ENCODE assay signal across 14 mouse cellular contexts in genomic region chr10:57583927-57584326, GRCm38 (mm10). TPM values are rescaled to one million over a fixed set of nuclear protein-coding genes. Genes with fewer than 3 reads are reported as not detected.
DNase-seq lines count a peak whose midpoint lies in the region; ATAC-seq and TF ChIP-seq lines count a peak whose summit lies in the region.
"Had no signal": no experiment of that assay in that cellular context is flagged by ENCODE, and none has a peak within 500 bp of the region (broad histone marks: within the 10 kb centered on the region; RNA-seq: fewer than 3 reads in every experiment).

No protein-coding gene starts in this region.

- peak; percentile 9 for DNase-seq in adrenal gland, postnatal 14 days
- DNase-seq in adrenal gland, adult 18-20 months (ENCODE audit: low spot score in 2 of 2), result no peak
- DNase-seq in liver, postnatal 0 days, result no peak
- DNase-seq in liver, embryonic 11.5 days (ENCODE audit: low spot score), result no peak
- DNase-seq in embryo, embryonic 9.5 days (ENCODE audit: extremely low spot score), result no peak
- no peak for DNase-seq in midbrain, embryonic 14.5 days
- DNase-seq: cerebellum, adult 9-11 months; heart, adult 11 months; thymus, adult 18-20 months had no signal

- no peaks in the 10 kb centered on the region for H3K4me1 ChIP-seq in liver, postnatal 0 days (ENCODE audit: insufficient read depth)
- no peaks in the 10 kb centered on the region for H3K4me1 ChIP-seq in liver, embryonic 11.5 days (replicated peaks; ENCODE audit: control insufficient read depth, insufficient read depth, low read length)
- no peaks in the 10 kb centered on the region for H3K4me1 ChIP-seq in E14TG2a.4 (replicated peaks; ENCODE audit: low read depth, low read length)
- H3K4me1 ChIP-seq in midbrain, embryonic 14.5 days (ENCODE audit: control insufficient read depth, insufficient read depth, low read length), result no peaks in the 10 kb centered on the region
- H3K4me1 ChIP-seq: neural tube, embryonic 13.5 days had no signal

- H3K36me3 ChIP-seq in liver, postnatal 0 days (replicated peaks; ENCODE audit: insufficient read depth, low read length), result no peaks in the 10 kb centered on the region
- H3K36me3 ChIP-seq in liver, embryonic 11.5 days (ENCODE audit: control insufficient read depth, insufficient read depth, low read length), result no peaks in the 10 kb centered on the region
- no peaks in the 10 kb centered on the region for H3K36me3 ChIP-seq in E14TG2a.4 (ENCODE audit: insufficient read depth, low read length)
- no peaks in the 10 kb centered on the region for H3K36me3 ChIP-seq in midbrain, embryonic 14.5 days (ENCODE audit: control insufficient read depth, insufficient read depth, low read length)
- H3K36me3 ChIP-seq: neural tube, embryonic 13.5 days had no signal

- peak; percentile 44 for TF ChIP-seq CTCF in liver, postnatal 0 days (IDR thresholded peaks at IDR 0.05; ENCODE audit: low read depth)
- peak; percentile 67 for TF ChIP-seq CTCF in E14TG2a.4 (conservative IDR thresholded peaks at IDR 0.05; ENCODE audit: low read length)

- H3K27me3 ChIP-seq in liver, postnatal 0 days (ENCODE audit: insufficient read depth, low read length), result no peaks in the 10 kb centered on the region
- H3K27me3 ChIP-seq in liver, embryonic 11.5 days (replicated peaks; ENCODE audit: control insufficient read depth, insufficient read depth, low read length), result no peaks in the 10 kb centered on the region
- H3K27me3 ChIP-seq in E14TG2a.4 (ENCODE audit: insufficient read depth, low read length), result no peaks in the 10 kb centered on the region
- H3K27me3 ChIP-seq in midbrain, embryonic 14.5 days (ENCODE audit: control insufficient read depth, insufficient read depth, low read length), result no peaks in the 10 kb centered on the region
- H3K27me3 ChIP-seq: neural tube, embryonic 13.5 days had no signal

- no peak overlapping the region for H3K9ac ChIP-seq in liver, postnatal 0 days (replicated peaks)
- H3K9ac ChIP-seq in liver, embryonic 11.5 days (ENCODE audit: low read depth, low read length), result no peak overlapping the region
- H3K9ac ChIP-seq in midbrain, embryonic 14.5 days (replicated peaks; ENCODE audit: low read length), result no peak overlapping the region
- H3K9ac ChIP-seq: hindbrain, embryonic 14.5 days; neural tube, embryonic 13.5 days had no signal

- no peaks in the 10 kb centered on the region for H3K9me3 ChIP-seq in liver, postnatal 0 days (ENCODE audit: low read length)
- H3K9me3 ChIP-seq in liver, embryonic 11.5 days (ENCODE audit: control insufficient read depth, low read length), result no peaks in the 10 kb centered on the region
- no peaks in the 10 kb centered on the region for H3K9me3 ChIP-seq in E14TG2a.4 (ENCODE audit: low read length)
- no peaks in the 10 kb centered on the region for H3K9me3 ChIP-seq in midbrain, embryonic 14.5 days (ENCODE audit: control insufficient read depth, low read length)
- H3K9me3 ChIP-seq: neural tube, embryonic 13.5 days had no signal

- H3K4me2 ChIP-seq in liver, postnatal 0 days (ENCODE audit: low read depth, low read length), result no peak overlapping the region
- no peak overlapping the region for H3K4me2 ChIP-seq in liver, embryonic 11.5 days
- no peak overlapping the region for H3K4me2 ChIP-seq in midbrain, embryonic 14.5 days (ENCODE audit: low read length)
- H3K4me2 ChIP-seq: hindbrain, embryonic 14.5 days; neural tube, embryonic 13.5 days had no signal

- no peak for ATAC-seq in liver, postnatal 0 days
- ATAC-seq in liver, embryonic 11.5 days (replicated peaks; ENCODE audit: low FRiP score), result no peak
- peak; percentile 77 for ATAC-seq in megakaryocyte progenitor cell, adult 5-6 weeks (replicated peaks; ENCODE audit: poor library complexity)
- no peak for ATAC-seq in midbrain, embryonic 14.5 days (ENCODE audit: low FRiP score, low TSS enrichment)
- ATAC-seq: midbrain, embryonic 16.5 days had no signal

- no peak overlapping the region for H3K4me3 ChIP-seq in liver, postnatal 0 days (ENCODE audit: low read depth, low read length)
- no peak overlapping the region for H3K4me3 ChIP-seq in liver, embryonic 11.5 days (ENCODE audit: low read depth, low read length)
- no peak overlapping the region for H3K4me3 ChIP-seq in E14TG2a.4 (replicated peaks; ENCODE audit: low read length)
- H3K4me3 ChIP-seq in midbrain, embryonic 14.5 days (replicated peaks; ENCODE audit: low read depth, low read length), result no peak overlapping the region
- H3K4me3 ChIP-seq: neural tube, embryonic 13.5 days had no signal

- no peak for TF ChIP-seq EP300 in liver, postnatal 0 days (IDR thresholded peaks at IDR 0.05; ENCODE audit: low read depth)

- no peak overlapping the region for H3K27ac ChIP-seq in liver, postnatal 0 days (ENCODE audit: low read depth)
- no peak overlapping the region for H3K27ac ChIP-seq in liver, embryonic 11.5 days (ENCODE audit: low read depth, low read length)
- H3K27ac ChIP-seq in midbrain, embryonic 14.5 days (replicated peaks; ENCODE audit: low read depth, low read length), result no peak overlapping the region
- H3K27ac ChIP-seq: hindbrain, embryonic 14.5 days; neural tube, embryonic 13.5 days had no signal

- whole genome bisulfite sequencing in liver, postnatal 0 days (ENCODE audit: insufficient replicate concordance), result 50% methylated on average over 1 of the region's 1 CpGs
- WGBS in liver, embryonic 11.5 days, result 18% methylated on average over 1 of the region's 1 CpGs
- WGBS in midbrain, embryonic 14.5 days, result 46% methylated on average over 1 of the region's 1 CpGs

RNA-seq across cellular contexts. Expression of gene Pkib, which starts 47.9 kb away (rescaled TPM):
- total RNA-seq in adrenal gland, postnatal 14 days (2021), result 0.15 and 2.4 TPM in 2 replicates
- 1 to 10 TPM in 1 of 2 experiments, under 1 TPM in 1; 0.80 to 1.2 TPM for total RNA-seq in adrenal gland, adult 18-20 months (2021)
- polyA plus RNA-seq in liver, postnatal 0 days (2015; fragmentation: Nextera tagmentation; extraction: Ambion mirVana), result 1.8 and 2.6 TPM in 2 replicates
- 0.48 and 1.2 TPM in 2 replicates for polyA plus RNA-seq in liver, embryonic 11.5 days (2014; fragmentation: Nextera tagmentation; extraction: Ambion mirVana)
- total RNA-seq in megakaryocyte progenitor cell, adult 5-6 weeks (2015), result 22.1 and 23.6 TPM in 2 replicates
- 12.7 and 14.4 TPM in 2 replicates for total RNA-seq in megakaryocyte progenitor cell, adult 5-6 weeks (2017)
- 2.9 and 3.6 TPM in 2 replicates for polyA plus RNA-seq in midbrain, embryonic 14.5 days (2014; fragmentation: Nextera tagmentation; extraction: Ambion mirVana)

RNA-seq across cellular contexts. Expression of gene Serinc1, which starts 51.6 kb away (rescaled TPM):
- 265 and 276 TPM in 2 replicates for total RNA-seq in adrenal gland, postnatal 14 days (2021)
- total RNA-seq in adrenal gland, adult 18-20 months (2021), result 100 to 1,000 TPM; 309 to 380 TPM
- 79.2 and 81.6 TPM in 2 replicates for polyA plus RNA-seq in liver, postnatal 0 days (2015; fragmentation: Nextera tagmentation; extraction: Ambion mirVana)
- 88.8 and 99.7 TPM in 2 replicates for polyA plus RNA-seq in liver, embryonic 11.5 days (2014; fragmentation: Nextera tagmentation; extraction: Ambion mirVana)
- 75.7 and 80.8 TPM in 2 replicates for total RNA-seq in megakaryocyte progenitor cell, adult 5-6 weeks (2015)
- total RNA-seq in megakaryocyte progenitor cell, adult 5-6 weeks (2017), result 55.1 and 71.1 TPM in 2 replicates
- 387 and 476 TPM in 2 replicates for polyA plus RNA-seq in midbrain, embryonic 14.5 days (2014; fragmentation: Nextera tagmentation; extraction: Ambion mirVana)
